Mouse (Mus musculus): ENCODE data around the gene Nectin3. TPM values are rescaled to one million over a fixed set of nuclear protein-coding genes. Genes with fewer than 3 reads are reported as not detected.

Nectin3 gene
- polyA plus RNA-seq, 2 experiments, result 2.5 to 5.1 TPM

DNA sequence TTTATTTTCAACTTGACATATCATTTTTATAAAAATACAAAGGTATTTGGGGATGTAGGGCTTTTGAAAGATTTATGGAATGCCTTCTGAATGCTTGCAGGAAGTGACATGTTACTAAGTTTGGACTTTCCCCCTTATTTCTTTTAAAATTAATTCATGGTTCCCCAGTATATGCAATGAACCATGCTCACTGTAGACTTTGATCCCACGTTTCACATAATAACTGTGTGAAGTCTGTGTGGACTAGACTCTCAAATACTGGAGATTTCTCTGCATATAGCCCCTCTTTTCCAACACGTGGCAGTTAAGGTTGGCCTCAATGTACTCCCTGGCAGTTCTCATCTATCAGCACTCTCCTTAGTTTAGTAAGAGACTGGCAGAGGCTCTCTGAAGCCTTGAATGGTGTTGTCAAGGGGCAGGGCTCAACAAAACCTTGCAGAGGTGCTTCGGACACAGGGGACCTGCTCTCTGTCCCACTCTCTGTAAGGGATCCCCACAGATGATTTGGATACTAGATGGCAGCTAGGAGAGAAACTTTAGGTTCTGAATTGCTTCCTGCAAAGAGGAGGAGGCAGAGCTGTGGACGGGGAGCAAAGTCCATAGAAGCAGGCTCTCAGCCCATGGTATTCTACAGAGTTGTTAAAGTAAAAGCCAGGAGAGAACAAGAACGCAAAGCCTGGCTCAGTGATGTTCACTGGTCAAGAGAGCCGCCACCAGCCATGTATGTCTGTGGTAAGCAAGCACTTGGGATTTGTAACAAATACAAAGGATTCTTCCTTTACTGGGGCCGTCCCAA, 91.3 kb downstream of the Nectin3 start:
- no peak for ATAC-seq (ENCODE audit: insufficient read depth)
- Histone ChIP-seq H3K27ac (no peak overlapping the region), H3K4me3 (ENCODE audit: insufficient read depth in 1 of 2, low read depth in 2 of 2, low read length in 2 of 2) (no peak overlapping the region), H3K9me3 (ENCODE audit: control insufficient read depth, low read length) (no peaks in the 10 kb centered on the region), H3K4me2 (ENCODE audit: low read depth) (no peak overlapping the region), H3K27me3 (ENCODE audit: control insufficient read depth, insufficient read depth, low read length) (no peaks in the 10 kb centered on the region), H3K36me3 (replicated peaks; ENCODE audit: control insufficient read depth, insufficient read depth, low read depth) (no peaks in the 10 kb centered on the region), H3K9ac (replicated peaks) (no peak overlapping the region), H3K4me1 (replicated peaks; ENCODE audit: control insufficient read depth in 2 of 2, insufficient read depth in 2 of 2, low read length in 1 of 2) (no peaks in the 10 kb centered on the region)
- WGBS (ENCODE audit: insufficient replicate concordance), result 55% methylated on average over 7 of the region's 7 CpGs
- DNase-seq (ENCODE audit: low read depth in 3 of 3, low spot score in 3 of 3), result no peak
- no peak for TF ChIP-seq EP300 (IDR thresholded peaks at IDR 0.05; ENCODE audit: low read depth)
- TF ChIP-seq CTCF (IDR thresholded peaks at IDR 0.05; ENCODE audit: low read depth), result no peak

DNA sequence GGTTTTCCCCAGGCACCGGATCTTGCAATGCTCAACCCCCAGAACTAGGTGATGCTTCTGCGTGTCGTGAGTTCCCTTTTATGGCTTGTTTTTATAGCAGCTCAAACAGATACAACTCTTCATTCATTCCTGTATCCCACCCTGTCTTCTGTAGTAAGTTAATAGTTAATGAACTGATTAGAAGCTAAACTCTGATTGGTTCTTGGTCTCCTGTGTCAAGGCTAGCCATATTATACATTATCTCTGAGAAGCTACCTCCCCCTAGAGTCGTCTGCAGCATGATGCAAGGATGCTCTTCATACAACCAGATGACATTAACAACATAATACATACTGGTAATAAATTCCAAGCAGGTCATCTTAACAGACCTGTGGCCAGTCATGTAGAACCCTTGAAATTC, 100.4 kb downstream of the Nectin3 start:
- 70% methylated on average over 4 of the region's 4 CpGs for WGBS (ENCODE audit: insufficient replicate concordance)
- Histone ChIP-seq H3K27ac (no peak overlapping the region), H3K4me2 (ENCODE audit: low read depth) (no peak overlapping the region), H3K4me3 (ENCODE audit: insufficient read depth in 1 of 2, low read depth in 2 of 2, low read length in 2 of 2) (no peak overlapping the region), H3K9ac (replicated peaks) (no peak overlapping the region), H3K36me3 (replicated peaks; ENCODE audit: control insufficient read depth, insufficient read depth, low read depth) (no peaks in the 10 kb centered on the region), H3K4me1 (replicated peaks; ENCODE audit: control insufficient read depth in 2 of 2, insufficient read depth in 2 of 2, low read length in 1 of 2) (no peaks in the 10 kb centered on the region; a peak in 1 of 4 replicates), H3K9me3 (ENCODE audit: control insufficient read depth, low read length) (no peaks in the 10 kb centered on the region), H3K27me3 (ENCODE audit: control insufficient read depth, insufficient read depth, low read length) (no peaks in the 10 kb centered on the region)
- DNase-seq (ENCODE audit: low read depth in 3 of 3, low spot score in 3 of 3) (no peak), ATAC-seq (ENCODE audit: insufficient read depth) (no peak)
- TF ChIP-seq EP300 (IDR thresholded peaks at IDR 0.05; ENCODE audit: low read depth) (no peak), CTCF (IDR thresholded peaks at IDR 0.05; ENCODE audit: low read depth) (no peak)

DNA sequence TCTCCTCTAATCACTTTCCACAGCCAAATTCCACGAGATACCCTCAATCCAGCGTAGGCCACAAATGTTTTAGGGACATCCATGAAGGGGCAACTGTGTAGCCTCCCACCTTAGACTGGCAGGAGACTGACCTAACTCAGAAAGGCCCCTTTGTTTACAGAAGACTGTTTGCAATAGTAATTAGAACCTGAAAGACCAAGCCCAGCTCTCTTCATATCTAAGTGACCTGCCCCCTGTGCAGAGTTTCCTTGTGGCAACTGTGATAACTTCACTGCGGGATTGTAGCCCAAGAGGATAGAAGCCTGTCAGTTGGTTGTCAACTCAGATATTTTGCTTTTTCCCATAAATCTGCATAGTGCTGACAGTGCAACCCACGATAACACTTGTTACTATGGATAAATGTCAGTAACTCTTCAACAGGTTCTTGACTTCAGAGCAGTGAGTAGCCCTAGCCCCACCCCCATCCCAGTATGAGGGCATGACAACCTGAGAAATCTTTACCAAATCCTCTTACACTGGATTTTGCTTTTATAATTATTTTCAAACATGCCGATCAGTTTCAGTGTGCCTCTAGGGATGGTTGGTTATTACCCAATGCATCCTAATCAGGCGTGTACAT, 108.8 kb downstream of the Nectin3 start:
- ATAC-seq (ENCODE audit: insufficient read depth), result no peak
- TF ChIP-seq CTCF (IDR thresholded peaks at IDR 0.05; ENCODE audit: low read depth) (no peak), EP300 (IDR thresholded peaks at IDR 0.05; ENCODE audit: low read depth) (no peak)
- WGBS (ENCODE audit: insufficient replicate concordance), result 57% methylated on average over 6 of the region's 6 CpGs
- Histone ChIP-seq H3K27ac (no peak overlapping the region), H3K4me3 (ENCODE audit: insufficient read depth in 1 of 2, low read depth in 2 of 2, low read length in 2 of 2) (no peak overlapping the region), H3K9ac (replicated peaks) (no peak overlapping the region), H3K4me1 (replicated peaks; ENCODE audit: control insufficient read depth in 2 of 2, insufficient read depth in 2 of 2, low read length in 1 of 2) (no peaks in the 10 kb centered on the region), H3K4me2 (ENCODE audit: low read depth) (no peak overlapping the region), H3K9me3 (ENCODE audit: control insufficient read depth, low read length) (no peaks in the 10 kb centered on the region), H3K27me3 (ENCODE audit: control insufficient read depth, insufficient read depth, low read length) (no peaks in the 10 kb centered on the region), H3K36me3 (replicated peaks; ENCODE audit: control insufficient read depth, insufficient read depth, low read depth) (no peaks in the 10 kb centered on the region)
- DNase-seq (ENCODE audit: low read depth in 3 of 3, low spot score in 3 of 3), result no peak

DNA sequence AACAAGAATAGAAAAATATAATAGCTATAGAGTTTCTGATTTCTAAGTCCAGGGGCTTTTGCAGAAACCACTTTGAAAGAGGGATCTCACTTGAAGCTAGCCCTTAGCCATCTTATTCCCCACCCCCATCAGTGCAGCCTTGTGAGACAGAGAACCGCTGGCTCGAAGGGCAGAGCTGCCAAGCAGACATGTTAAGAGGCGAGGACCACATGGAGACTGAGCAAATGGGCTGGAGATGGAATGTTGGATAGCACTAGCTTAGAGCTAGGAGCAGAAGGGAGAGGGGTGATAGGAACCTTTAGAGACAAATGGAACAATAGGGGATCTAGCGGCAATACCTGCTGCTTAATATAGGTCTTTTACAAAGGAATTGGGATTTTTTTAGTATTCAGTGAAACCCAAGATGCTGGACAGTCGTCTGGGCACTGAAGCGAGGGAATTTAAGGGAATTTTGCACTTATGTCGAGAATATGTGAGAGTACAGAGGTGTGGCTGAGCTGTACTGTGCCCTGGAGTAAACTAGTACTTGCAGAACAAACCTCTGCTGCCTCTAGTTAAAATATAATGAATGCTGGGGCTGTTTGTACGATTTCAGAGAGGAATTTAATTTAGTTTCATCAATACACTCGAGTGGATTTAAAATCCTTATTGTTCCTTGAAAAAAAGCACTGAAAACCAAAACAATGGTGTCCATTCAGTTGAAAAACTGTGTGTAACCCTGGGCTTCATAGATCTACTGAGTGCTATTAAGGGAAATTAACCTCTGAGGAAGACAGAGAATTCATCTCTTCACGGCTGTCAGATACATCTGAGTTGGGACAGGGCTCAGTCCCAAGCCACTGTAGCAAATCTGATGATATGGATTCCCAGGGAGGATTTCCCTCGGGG, 109.6 kb downstream of the Nectin3 start:
- Histone ChIP-seq H3K4me3 (ENCODE audit: insufficient read depth in 1 of 2, low read depth in 2 of 2, low read length in 2 of 2) (no peak overlapping the region), H3K36me3 (replicated peaks; ENCODE audit: control insufficient read depth, insufficient read depth, low read depth) (no peaks in the 10 kb centered on the region), H3K9me3 (ENCODE audit: control insufficient read depth, low read length) (no peaks in the 10 kb centered on the region), H3K27me3 (ENCODE audit: control insufficient read depth, insufficient read depth, low read length) (no peaks in the 10 kb centered on the region), H3K9ac (replicated peaks) (no peak overlapping the region), H3K27ac (no peak overlapping the region), H3K4me2 (ENCODE audit: low read depth) (no peak overlapping the region), H3K4me1 (replicated peaks; ENCODE audit: control insufficient read depth in 2 of 2, insufficient read depth in 2 of 2, low read length in 1 of 2) (no peaks in the 10 kb centered on the region)
- 47% methylated on average over 11 of the region's 11 CpGs for WGBS (ENCODE audit: insufficient replicate concordance)
- DNase-seq (ENCODE audit: low read depth in 3 of 3, low spot score in 3 of 3), result no peak
- TF ChIP-seq CTCF (IDR thresholded peaks at IDR 0.05; ENCODE audit: low read depth) (no peak), EP300 (IDR thresholded peaks at IDR 0.05; ENCODE audit: low read depth) (no peak)
- ATAC-seq (ENCODE audit: insufficient read depth), result no peak

DNA sequence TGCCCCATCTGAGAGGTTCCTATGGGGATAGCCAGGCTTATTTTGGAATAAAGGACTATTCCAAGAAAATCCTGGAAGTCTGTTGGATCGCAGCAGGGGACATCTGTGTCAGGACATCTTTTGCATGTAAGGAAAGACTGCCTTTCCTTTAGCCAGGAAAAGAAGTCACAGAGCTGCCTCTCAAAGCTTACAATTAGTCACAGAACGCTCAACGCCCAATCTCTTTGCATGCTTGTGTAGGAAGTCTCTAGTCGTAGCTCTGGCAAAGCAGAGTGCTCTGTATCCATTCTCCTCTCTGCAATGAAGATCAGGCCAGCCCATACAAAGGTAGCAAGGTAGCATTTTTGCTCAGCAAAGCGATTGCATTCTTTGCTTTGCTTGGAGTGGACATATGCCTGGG, 114.0 kb downstream of the Nectin3 start:
- WGBS (ENCODE audit: insufficient replicate concordance), result 72% methylated on average over 5 of the region's 5 CpGs
- no peak overlapping the region for H3K4me2 ChIP-seq (ENCODE audit: low read depth)
- TF ChIP-seq EP300 (IDR thresholded peaks at IDR 0.05; ENCODE audit: low read depth) (no peak), CTCF (IDR thresholded peaks at IDR 0.05; ENCODE audit: low read depth) (no peak)
- H3K27ac ChIP-seq, result no peak overlapping the region
- no peaks in the 10 kb centered on the region for H3K4me1 ChIP-seq (replicated peaks; ENCODE audit: control insufficient read depth in 2 of 2, insufficient read depth in 2 of 2, low read length in 1 of 2)
- ATAC-seq (ENCODE audit: insufficient read depth) (no peak), DNase-seq (ENCODE audit: low read depth in 3 of 3, low spot score in 3 of 3) (no peak)
- H3K9ac ChIP-seq (replicated peaks), result no peak overlapping the region
- H3K9me3 ChIP-seq (ENCODE audit: control insufficient read depth, low read length), result no peaks in the 10 kb centered on the region
- no peaks in the 10 kb centered on the region for H3K36me3 ChIP-seq (replicated peaks; ENCODE audit: control insufficient read depth, insufficient read depth, low read depth)
- no peaks in the 10 kb centered on the region for H3K27me3 ChIP-seq (ENCODE audit: control insufficient read depth, insufficient read depth, low read length)
- no peak overlapping the region for H3K4me3 ChIP-seq (ENCODE audit: insufficient read depth in 1 of 2, low read depth in 2 of 2, low read length in 2 of 2)
